Mouse (Mus musculus) spleen, adult 18-20 months (tissue): ENCODE results near the gene Cacng4.

Experiments
- DNase-seq, 2 experiments: peaks; one replicate each; pipeline ENCODE4 v3.0.0; 2022; ENCODE audit warnings: mixed read lengths in 2 of 2

Gene Cacng4

DNA sequence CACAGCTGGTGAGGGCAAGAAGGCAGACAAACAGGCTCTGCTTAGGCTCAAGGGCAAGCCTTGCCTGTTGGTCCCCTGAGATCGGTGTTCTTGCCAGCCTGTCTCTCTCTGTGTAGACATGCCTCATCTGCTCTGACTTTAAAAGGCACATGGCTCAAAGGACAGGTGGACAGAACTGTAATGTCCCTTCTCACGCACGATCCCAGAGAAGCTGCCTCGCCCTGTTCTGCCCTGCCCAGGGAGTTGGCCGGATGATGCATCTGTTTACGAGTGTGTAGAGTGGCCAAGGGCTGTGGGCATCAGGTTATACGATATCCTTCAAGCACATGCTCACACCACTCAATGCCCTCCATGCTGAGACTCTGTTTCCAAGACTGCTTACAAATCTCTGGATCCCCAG is 80.0 kb downstream of the Cacng4 start:
- no peak for DNase-seq

DNA sequence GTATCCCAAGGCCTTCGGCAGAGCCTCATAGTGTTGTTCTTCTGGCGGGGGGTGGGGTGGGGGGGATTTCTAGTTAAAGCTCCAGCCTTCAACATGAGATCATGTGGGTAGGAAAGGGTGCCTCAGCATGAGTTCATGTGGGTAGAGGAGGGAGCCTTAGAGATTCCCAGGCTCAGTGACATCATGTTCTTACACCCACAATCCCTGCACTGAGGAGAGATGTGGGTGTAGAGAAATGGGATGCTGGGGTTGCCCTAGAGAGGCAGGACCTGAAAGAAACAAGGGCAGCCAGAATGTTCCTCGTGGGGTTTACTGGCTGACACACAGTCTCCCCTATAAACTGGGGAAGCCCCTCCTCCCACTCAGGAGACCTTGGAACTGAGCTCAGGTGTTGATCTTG is 84.0 kb downstream of the Cacng4 start:
- DNase-seq, result no peak

DNA sequence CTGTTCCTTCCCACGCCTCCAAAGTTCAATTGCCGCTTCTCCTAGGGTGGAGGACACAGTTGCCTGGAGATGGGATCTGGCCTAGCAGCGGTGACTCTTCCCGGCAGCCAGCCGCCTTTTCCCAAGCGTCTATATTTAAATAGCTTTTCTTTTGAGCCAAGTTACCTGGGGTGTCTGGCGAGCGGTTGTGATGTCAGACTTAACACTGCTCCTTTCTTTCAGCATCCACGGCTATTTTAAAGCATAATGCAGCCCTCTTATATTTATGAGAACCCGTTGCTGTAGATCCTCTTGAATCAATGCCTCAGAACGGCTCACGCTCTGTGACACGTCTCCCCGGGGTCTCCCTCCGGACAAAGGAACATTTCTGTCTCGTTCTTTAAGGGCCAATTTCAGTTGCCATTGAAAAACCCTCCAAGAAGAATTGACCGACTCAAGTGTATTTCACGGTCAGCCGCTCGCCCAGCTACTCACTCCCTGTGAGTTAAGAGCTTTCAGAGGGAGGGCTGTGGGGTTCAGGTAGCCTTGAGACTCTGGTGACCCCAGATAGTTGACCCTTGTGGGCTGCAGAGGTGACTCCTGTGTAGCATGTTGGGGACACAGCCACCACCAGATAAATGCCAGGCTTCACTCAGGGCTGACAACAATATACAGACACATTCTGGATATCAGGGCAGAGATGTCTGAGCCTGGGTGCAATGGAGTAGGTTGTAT is 86.3 kb downstream of the Cacng4 start:
- no peak for DNase-seq

DNA sequence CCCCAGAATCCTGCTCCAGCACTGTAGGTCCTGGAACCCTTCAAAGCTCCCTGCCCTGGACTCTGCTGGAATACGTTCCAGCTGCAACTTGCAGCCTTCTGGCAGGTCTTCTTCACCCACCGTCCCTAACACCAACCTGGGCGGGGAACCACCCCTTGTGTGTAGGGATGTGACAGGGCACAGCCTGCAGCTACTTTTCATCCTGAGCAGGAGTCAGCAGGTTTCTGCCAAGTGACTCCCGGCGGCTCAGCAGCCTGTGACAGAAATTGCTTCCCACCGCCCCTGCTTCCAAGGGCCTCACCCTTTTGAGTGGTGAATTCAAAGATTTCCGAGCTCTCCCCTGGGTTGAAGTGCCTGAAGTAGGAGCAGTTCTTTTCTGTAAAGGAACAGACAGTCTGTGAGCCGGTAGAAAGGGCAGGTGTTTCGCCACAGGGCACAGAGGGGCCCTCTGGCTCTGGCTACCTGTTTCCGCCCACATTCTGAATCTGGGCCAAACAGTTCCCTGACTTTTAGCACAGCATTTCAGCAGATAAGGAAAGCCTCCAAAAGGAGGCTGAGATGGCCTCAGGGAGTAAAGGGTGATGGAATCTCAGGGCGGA is 88.8 kb downstream of the Cacng4 start:
- no peak for DNase-seq

DNA sequence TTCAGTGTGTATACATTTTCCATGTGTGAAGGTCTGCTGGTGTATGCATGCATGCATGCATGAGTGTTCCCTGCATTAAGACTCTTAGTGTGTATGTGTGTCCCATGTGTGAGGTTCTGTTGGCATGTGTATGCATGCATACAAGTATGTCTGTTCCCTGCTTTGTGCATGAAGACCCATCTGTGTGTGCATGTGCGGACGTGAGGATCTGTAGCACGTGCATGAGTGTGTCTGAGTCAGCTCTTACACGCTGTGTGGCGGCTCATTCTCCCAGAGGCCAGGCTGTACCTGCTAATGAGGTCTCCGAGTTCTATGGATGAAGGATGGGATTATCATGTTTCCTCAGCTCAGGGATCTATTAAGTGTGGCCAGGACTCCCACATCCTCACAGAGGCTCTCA is 89.3 kb downstream of the Cacng4 start:
- DNase-seq, result no peak

DNA sequence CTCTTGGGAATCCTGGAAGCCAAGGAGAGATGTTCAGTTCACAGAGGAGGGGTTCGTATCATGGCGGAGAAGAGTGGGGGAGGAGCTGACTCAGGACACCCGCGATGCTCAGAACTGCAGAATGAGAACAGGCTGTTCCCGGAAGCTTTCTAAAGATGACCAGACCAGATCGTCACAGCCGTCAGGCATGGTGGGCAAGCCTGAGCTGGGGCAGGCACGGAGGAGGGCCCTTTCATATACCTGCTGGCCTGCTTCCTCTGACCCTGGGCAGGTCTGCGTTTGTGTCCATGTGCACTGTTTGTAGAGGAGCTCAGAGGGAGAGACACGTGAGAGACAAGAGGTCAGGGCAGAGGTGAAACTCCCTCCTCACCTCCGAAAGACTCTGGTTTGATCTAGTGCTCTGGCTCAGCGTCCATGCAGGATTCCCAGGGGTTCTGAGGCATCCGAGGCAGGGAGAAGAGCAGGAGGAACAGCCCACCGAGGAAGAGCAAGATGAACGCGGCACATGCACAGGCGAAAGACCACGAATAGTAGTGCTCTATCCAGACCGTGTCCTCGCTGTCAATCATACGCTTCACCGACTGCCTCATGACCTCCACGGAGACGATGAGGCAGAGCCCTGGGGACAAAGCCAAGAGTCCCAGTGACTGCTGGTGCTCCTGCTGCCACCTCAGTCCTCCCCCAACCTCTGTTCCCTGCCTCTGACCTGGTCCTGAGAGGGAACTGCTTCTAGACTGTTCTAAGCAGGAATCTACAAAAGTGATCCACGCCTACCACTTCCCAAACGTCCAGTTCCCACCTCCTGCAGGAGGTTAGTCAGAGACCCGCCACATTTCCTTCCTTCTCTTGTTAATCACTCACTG is 90.9 kb downstream of the Cacng4 start:
- DNase-seq, result no peak

DNA sequence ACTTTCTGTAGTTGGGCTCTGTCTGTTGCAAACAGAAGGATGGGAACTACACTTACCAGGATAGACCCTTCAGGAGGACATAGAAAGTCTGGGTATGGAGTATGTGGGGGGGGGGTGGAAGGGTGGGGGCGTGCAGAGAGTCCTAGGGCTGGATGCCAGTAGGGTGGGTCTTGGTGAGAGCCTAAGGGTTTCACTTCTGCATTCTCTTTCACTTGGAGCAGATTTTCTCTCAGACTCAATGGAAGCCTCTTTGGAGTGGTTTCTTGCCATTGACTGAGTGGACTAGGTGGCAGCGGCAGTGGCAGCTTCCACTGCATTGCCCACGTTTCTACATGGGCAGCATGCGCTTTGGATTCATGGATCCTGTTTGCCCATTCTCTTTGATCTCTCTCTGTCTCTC is 94.4 kb downstream of the Cacng4 start:
- DNase-seq, result no peak

DNA sequence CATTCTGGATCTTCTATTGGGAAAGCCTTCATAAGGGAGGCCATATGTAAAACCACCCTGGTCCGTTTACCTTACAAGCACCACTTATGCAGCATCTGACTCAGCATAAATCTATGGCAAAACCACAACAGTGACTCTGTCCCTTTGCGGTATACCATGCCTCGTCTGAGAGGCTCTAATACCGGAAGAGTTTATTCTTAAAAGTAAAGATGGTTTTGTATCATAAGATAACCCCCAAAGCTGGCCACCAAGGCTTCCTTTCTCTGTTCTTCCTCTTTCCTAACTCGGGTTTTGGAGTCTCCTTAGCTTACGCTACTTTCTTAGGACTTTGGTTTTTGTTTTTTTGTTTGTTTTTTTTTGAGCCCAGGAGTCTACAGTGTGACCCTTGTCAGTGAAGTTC is 101.0 kb downstream of the Cacng4 start:
- DNase-seq, result no peak

DNA sequence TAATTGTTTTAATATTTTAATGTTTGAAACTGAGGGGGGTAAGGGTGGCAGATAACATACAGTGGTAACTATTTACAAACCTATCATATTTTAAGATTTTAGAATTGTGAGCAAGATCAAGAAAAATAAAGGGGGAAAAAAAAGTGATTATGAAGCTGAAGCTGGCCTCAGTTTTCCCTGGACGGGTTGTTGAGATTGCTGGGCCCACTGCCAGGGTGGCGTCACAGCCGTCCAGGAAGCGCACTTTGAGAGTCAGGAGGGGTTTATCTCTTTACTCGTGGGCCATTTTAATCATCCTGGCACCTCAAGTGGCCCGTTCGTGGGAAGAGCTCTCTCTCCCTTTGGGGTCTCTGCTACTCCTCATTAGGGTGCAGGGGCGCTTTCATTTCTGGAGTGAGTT is 102.8 kb downstream of the Cacng4 start:
- no peak for DNase-seq

DNA sequence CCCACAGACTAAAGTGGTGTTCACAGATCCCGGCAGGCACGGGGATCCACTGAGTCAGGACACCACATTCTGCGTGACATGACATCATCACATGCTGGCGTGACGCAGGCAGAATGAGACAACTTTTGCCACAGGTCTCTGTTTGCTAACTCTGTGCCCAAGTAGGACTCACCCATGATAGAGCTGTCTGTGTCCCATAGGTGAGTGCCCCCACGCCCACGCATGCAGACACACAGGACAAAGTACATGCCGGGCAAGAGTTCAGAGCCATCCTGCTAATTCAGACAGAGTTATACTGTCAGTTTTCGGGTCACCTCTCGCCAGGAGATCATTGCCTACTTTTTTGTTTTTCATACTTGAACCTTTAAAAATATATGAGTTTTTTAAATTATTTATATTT is 105.9 kb downstream of the Cacng4 start:
- DNase-seq, result no peak

DNA sequence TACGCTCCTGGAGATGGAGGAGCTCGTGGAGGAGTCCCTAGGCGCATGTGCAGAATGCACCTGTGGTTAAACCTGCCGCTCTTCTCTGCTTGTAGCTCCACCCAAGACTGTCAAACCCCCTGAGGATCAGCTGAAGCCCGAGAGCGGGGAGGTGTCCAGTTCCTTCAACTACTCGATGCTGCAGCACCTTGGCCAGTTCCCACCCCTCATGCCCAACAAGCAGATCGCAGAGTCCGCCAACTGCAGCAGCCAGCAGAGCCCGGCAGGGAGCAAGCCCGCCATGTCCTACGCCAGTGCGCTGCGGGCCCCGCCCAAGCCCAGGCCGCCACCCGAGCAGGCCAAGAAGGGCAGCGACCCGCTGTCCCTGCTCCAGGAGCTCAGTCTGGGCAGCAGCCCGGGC is 108.1 kb downstream of the Cacng4 start:
- no peak for DNase-seq

DNA sequence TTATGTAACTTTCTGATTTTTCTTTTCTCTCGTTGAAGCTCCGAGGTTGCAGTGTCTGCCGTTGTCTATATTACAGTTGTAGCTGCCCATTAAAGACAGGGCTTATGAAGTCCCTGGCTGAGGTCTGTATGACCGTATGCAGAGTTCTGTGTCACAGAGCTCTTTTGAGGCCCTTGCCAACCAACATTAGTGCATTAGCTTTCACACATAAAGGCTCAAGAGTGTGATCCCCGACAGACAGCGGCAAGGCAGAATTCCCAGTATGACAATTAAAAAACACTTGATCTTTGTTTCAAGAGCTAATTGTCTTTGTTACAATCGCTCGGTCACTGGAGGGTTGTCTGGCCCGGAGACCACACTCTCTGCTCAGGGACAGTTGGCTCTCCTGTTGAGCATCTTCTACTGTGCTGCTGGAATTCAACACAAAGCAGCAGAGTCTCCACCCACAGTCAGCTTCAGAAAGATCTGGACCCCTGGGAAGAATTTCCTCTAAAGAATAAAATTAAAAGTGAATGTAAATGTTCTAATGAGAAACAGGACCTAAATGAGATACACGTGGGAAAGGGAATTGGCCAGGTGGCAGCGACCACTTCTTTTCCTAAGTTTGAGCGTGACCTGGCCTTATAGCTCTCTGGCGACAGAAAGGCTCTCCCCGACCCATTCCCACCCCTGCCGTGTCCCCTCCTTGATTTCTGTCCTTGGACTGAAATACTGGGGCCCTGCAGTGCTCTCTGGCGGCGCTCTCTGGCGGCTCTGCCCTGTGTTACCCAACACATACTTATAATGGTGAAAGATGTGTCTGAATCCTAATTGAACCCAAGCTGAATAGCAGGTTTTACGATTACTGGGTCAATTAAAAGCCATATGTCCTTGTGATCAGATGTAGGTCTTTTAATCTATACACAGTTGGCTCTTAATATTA is 110.6 kb downstream of the Cacng4 start:
- no peak for DNase-seq

DNA sequence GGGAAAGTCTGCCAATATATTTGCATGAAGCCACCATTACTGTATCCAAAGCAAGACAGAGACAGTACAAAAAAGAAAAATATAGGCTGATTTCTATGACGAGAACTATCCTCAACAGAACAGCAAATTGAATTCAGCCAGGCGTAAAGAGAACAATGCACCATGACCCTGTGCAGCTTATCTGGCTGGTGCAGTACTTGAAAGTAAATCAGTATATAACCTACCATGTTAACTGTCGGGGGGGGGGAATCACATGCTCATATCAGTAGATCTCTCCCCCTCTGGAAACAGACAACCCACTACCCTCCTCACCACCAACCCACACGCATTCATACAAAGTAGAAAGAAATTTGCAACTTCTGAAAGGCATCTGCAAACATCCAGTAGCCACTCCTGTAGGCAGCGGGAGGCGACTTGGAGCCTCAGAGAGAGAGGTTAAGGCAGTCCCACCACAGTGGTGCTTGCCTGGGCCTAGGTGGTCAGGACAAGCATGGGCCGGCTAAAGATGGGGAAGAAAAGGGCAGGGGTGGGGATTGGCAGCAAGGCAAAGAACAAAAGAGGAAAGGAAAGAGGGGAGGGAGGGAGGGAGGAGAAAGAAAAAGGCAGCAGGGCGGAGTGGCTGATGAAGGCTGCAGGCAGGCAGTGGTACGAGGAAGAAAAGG is 111.5 kb downstream of the Cacng4 start:
- no peak for DNase-seq
